Mouse (Mus musculus) ES-CJ7 (cell line): ENCODE measurements around the gene Atg7.
"Not testable (repeated sequence)": the region's sequence is repeated elsewhere in the genome, so short reads cannot be mapped to it uniquely, and the experiment has no call there.

Experiments used
- DNase-seq: peaks from one replicate; pipeline ENCODE4 v3.0.0; 2011; ENCODE audit warnings: low read depth, low spot score

Atg7 gene

DNA sequence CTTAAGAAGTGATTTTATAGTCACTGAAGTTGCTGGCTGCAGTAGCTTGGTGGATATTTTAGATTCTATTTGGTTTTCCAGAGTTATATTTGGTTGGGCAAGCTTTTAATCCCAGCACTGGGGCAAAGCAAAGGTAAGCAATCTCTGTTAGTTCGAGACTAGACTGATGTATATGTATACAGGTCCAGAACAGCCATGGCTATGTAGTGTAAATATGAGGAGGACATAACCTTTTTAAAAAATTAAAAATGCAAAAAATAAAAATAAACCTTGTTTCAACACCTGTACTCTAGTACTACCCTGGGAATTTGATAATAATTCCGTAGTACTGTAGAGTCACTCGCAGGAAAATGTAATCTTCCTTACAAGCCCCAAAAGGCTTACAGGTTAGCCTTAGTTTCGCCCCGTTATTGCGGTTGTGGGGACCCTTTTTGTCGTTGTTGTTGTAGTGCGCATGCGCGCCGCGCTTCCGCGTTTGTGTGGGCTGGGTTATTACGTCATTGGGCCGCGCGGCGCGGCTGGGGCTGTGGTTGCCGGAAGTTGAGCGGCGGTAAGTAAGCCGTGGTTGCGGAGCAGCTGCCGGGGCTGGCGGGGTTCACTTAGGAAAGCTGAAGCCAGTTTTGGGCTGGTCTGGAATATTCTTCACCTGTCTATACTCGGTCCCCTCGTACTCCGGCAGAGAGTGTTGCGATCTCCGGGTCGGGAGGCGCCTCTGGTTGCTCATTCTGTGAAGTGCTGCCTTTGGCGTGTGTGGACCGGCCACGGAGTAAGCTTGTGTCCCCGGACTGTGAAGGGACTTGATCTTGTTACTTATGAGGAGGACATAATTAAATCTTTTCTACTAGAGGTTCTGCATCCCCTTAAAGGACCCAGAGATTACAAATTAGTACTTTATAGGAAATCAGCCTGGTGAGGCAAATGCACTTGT lies at the start of gene Atg7:
Gene Atg7, plus strand, starts transcription at position 497 of the 928 bp plus-strand sequence.
- DNase-seq, result peak; percentile 95

DNA sequence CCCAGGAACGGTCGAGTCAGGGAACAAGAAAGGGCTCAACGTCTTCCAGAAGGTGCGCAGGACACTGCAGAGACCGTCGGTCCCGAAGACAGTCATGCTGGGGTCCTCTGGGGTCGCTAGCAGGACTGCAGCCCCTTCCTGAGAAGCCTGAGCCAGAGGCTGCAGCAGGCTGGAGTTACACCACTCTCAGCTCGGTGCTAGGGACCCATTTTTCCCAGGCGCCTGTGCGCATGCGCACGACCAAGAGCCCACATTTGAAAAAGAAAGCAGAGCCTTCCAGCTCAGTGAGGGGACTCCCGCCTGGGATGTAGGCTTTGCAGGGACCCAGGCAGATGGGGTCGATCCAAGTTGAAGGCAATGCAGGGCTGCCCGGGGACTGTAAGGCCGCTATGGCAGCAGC lies 28.8 kb upstream of the Atg7 start:
- DNase-seq, result not testable (repeated sequence)

DNA sequence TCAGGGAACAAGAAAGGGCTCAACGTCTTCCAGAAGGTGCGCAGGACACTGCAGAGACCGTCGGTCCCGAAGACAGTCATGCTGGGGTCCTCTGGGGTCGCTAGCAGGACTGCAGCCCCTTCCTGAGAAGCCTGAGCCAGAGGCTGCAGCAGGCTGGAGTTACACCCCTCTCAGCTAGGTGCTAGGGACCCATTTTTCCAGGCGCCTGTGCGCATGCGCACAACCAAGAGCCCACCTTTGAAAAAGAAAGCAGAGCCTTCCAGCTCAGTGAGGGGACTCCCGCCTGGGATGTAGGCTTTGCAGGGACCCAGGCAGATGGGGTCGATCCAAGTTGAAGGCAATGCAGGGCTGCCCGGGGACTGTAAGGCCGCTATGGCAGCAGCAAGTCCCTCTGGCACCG lies 9.0 kb upstream of the Atg7 start:
- not testable (repeated sequence) for DNase-seq

DNA sequence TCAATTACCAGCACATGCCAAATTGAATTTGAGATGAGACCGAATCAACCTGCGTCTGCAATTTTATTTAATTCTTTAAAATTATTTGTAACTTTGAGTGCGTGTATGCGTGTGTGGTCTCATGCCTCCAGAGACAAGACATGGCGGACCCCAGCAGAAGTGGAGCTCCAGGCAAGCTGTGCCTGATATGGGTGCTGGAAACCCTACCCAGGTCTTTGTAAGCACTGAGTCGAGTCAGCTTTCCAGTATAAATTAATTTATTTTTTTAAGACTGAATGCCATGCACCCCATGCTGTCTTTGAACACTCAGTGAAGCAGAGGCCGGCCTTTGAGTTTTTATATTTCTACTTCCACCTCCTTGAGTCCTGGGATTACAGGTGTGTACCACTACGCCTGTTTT lies 819 bp downstream of the Atg7 start:
- no peak for DNase-seq

DNA sequence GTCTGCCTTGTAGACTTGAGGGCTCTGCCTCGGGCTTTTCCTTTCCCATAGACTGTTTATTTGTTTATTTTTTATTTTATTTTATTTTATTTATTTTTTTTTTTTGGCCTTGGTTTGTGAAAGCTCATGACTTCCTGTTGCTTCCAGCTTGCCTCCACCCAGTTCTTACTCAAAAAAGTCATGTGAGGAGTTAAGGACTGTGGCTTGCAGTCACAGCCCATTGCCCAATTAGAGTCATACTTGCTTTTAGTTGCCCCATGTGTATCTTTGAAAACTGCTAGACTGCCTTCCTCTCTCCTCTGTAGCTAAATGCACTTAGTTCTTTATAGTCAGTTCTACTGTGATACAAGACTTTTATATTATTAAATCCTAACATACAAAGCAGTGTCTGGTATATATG lies 1.6 kb downstream of the Atg7 start:
- DNase-seq, result no peak

DNA sequence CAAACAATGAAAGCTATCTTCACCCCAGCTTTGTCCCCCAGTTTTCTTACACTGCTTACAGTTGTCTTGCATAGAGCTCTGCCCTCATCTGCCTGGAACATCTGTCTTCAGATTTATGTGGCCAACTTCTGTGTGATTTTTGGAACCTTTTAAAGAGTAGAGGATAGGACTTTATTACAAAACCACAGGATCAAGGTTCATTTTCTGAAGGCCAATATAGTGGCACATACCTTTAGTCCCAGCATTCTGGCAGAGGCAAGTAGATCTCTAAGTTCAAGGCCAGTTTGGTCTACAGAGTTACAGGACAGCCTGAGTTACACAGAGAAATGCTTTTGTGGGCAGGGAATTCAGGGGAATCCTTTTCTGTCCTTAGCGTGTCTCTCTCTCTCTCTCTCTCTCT lies 3.3 kb downstream of the Atg7 start:
- no peak for DNase-seq

DNA sequence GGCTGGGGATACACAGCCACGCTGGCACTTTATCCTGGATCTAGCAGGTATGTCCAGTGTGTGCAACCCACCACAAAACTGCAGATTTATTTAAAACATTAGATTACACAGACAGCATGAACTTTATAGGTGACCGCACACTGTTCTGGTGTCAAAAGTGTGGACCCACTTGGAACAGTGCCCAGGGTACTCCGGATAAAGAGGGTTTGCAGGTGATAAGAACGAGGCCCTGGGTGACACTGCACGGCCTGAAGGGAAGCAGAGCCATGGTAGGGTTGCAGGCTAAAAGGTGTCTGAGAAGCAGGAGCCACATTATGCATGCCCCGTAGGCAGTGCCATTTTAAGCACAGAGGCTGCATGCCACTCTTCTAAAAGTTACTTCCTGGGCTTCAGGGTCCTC lies 4.1 kb downstream of the Atg7 start:
- no peak for DNase-seq

DNA sequence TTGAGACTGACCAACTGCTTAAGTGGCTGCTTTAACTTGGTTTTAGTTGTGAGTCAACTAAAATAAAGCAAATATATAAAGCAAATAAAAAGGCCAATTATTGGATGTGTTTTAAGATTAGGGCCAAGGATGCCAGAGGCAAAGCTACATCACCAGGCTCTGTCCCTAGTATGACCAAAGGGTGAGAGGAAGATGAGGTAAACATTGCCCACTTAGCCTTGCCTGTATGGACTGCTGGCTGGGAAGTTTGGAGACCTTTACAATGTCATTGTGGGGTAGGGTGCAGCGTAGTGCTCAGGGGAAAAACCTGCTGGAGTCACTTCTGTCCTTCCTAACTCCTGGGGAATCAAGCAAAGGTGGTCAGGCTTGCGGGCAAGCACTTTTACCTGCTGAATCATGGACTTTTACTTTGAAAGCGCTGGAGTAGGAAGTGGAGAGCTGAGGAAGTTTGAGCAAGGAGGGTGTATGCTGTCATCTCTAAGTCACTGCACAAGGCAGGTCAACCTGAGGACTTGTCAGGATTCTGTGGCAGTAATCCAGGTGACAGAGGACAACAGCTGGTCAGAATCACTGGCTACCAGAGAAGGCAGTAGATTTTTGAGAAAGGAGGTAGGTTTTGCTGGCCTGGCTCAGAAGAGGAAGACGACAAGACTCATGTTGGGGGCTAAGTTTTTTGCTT lies 5.6 kb downstream of the Atg7 start:
- DNase-seq, result no peak

DNA sequence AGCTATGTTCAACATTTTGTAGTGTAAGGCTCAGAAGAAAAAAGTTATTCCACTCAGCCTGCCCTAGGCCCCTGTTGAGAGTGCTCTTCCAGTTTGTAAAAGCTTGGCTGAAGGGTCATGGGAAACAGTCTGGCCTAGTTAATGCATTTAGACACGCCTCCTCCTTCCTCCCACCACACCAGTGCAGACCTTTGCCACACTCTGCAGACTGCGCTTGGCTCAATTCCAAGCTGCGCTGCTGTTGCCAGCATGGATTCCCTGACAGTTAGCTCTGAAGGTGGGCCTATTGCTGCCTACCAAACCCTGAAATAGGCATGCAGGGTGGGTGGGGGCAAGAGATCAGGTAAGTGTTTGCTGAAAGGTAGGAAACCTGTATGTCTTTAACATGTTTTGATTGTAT lies 9.3 kb downstream of the Atg7 start:
- DNase-seq, result no peak

DNA sequence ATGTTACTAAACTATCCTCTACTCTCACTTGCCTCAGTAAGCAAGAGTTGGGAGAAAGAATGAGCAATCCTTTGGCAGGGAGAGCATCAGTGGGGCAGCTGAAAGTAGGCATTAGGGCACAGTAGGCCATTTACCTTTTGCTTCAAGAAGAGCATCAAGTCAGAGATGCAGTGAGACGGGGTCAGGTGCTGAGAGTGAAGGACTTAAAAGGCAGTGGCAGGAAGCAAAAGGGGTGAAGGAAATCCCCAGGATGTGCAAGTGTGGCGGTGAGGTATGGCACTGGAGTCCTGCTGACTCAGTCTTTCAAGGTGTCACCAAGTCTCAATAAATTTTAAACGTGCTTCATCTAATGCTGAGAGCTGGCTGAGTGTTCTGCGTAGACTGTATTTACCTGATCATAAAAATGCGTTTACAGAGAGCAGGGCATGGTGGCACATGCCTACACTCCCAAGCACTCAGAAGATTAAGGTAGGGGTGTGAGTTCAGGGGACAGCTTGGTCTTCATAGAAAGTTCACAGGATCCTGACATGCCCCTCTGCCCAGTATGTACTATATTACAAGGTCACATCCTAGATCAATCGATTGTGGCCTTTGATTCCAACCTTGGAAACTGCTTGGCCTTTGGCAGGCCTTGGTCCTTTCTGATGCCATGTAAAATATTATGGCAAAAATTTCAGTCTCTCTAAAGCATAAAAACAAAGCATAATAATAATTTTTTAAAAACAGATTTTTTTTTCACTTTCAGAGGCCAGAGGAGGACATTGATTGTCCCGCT lies 14.1 kb downstream of the Atg7 start:
- no peak for DNase-seq

DNA sequence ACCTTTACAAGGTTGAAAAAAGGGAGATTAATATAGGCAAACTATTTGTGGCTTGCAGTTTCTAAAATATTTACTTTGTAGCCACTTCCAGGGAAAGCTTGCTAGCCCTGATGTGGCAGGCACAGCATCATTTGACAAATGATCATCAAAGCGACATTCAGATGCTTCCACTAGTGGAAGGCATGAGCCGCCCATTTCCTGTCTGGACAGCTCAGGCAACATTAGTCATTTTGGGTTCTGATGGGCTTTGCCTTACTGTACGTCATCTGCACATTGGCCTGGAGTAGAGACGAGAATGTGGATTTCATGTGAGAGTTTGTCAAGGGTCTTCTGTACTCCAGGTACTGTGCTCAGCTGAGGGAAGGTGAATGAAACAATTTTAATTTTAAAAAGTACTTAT lies 14.9 kb downstream of the Atg7 start:
- no peak for DNase-seq

DNA sequence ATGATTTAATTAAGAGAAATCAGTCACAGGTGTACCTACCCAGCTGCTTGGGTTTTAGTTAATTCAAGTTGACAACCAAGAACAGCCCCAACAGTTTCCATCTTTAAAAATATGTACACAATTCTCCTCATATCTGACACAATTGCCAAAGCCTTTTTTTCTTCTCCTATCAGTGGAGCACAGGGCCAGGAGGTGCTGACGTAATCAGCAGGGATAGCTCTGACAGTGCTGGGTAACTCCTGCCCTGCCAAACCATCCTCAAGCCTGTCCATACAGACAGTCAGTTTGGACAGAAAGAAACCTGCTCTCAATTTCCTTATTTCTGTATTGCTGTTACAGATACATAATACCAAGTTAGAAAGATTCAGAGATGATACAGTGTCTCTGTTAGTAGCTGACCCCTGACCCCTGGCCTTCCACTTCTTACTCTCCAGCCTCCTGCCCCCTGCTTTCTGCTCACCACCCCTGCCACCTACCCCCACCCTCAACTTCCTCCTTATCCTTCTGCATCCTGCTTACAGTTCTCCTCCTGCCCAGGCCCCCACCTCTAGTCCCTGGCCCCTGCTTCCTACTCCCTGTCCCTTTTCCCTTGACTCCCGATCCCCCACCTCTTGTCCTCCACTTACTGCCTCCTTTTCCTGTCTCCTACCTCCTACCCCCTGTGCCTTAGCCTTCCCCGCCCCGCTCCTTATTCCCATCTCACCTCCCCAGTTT lies 16.5 kb downstream of the Atg7 start:
- no peak for DNase-seq

DNA sequence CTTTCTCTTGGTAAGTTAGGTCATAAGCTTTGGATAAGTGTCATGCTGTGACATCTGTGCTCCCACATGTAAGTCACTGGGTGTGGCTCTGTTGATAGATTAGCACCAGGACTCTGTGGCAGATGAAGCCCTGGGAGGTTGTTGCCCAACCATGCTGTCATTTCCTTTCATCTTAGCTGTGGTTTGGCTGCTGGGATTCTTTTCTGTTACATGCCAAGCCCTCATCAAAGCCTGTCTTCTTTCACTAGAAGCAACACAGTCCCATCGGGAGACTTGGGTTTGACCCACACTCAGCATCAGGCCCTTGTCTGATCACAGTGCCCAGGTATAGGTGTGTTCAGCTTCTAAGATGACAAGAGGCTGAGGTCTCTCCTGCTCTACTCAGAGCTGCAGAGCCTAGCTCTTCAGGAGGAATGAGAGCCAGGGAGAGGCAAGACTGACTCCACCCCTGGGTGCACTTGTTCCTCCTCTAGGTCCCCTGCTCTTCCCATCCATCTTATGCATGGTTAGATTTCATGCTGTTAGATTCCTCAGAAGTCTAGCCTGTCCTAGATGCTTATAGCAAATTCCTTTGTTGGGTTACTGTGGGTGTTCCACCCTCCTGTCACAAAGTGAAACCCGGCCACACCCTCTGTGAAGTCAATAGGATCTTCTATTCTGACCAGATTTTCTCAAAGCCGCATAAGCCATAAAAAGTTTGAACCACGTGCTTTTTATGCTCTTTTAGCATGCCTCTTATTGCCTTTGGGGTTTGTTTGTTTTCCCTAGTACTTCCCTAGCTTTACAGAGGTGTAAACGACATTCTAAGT lies 17.3 kb downstream of the Atg7 start:
- DNase-seq, result no peak

DNA sequence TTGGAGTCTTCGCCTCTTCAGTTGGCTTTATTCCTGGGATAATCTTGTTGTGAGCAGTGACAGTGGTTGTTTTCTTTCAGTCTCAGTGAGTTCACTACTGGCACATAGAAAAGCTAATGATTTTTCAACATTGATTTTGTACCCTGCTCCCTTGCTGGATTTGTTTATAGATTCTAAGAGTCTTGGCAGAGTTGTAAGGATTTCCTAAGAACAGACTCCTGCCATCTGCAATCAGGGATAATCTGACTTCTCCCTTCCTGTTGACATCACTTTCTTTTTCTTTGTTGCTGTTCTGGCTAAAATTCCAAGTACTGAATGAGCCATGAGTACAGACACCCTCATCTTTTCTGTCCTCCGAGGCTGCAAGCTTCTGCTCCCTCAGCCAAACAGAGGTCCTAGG lies 20.8 kb downstream of the Atg7 start:
- no peak for DNase-seq

DNA sequence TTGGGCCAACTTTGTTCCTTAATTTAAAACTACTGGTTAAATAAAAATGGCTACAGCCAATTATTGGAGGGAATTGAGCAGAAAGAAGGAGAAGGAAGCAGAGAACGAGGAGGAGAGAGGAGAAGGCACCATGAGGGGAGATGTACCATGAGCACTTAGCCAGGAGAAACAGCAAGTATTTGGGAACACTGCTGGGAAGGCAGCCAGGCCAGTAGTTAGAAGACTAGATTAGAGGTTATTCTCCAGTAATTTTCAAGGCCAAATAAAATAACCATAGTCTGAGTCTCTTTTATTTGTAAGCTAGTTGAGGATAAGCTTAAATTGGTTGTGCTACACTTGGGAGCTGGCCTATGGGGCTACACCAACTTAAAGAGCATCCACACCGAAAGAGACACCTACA lies 21.8 kb downstream of the Atg7 start:
- no peak for DNase-seq

DNA sequence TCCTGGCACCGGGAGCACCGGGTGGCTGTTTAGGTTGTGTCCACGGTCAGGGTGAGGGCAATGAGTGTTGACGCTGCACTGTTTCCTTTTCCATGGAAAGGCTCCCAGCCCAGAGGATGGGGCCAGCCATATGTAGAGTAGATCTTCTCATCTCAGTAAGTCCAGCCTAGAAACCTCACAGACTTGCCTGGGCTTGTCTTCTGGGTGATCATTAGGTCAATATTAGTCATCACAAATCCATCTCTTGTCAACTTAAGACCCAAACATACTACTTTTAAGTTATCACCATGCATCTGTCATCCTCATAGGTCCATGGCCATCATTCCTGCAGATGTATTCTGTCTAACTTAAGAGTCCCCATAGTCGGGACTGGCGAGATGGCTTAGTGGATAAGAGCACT lies 24.6 kb downstream of the Atg7 start:
- DNase-seq, result no peak

DNA sequence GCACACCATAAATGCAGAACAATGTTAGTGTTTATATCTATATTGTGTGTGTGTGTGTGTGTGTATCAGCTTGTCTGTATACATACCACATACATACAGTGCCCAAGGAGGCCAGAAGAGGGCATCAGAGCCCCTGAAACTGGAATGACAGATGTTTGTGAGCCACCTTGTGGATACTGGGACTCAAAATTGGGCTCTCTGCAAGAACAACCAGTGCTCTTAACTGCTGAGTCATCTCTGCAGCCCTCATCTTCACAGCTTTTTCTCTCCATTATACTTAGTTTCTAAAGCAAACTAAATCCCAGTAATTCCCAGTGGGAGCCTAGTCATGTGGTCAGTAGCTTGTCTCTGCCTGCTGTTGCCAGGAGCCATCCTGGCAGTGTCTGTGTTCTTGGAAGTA lies 31.9 kb downstream of the Atg7 start:
- peak; percentile 62 for DNase-seq

DNA sequence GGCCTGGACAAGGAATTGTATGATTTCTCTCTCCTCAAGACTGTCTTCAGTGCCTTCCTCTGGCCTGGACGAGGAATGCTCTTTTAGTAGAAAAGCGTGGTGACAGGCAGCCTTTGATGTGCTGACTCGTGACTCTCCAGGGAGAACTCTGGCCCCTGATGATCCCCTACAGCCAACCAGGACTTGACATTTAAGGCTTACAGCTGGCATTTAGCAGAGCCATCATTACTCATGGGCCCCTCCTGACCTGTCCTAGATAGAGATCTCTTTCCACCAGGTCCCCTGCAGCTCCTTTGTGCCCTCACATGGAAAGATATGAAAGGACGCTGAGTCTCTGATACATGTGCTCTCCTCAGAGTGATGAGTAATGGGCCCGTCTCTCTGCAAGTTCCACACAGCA lies 33.2 kb downstream of the Atg7 start:
- DNase-seq, result no peak

DNA sequence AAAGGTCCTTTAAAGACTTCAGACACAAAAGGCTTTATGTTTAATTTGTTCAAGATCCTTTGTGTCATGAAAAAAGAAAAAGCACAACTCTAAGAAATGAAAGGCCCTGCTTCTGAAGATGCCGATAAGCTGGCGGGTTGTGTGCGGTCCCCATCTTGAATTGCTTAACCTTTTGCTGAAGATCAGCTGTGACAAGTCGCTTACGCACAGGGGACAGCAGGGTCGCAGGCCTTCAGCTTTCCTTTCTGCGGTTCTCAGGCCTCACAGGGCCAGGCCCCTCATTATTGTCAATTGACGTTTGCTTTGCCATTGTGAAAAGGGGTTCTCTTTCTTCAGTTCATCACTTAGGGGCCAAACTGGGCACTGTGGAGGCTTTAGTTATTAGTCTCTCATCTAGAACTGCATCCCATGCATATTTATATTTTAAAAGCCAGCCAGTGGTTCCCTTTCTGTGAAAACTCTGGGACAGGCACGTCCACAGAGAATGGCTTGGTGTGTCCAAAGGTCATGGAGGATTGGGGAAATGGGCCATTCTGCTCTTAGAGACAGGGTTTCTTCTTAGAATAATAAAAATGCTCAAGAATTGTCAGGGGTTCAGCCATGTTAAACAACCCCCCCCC lies 39.3 kb downstream of the Atg7 start:
- no peak for DNase-seq

DNA sequence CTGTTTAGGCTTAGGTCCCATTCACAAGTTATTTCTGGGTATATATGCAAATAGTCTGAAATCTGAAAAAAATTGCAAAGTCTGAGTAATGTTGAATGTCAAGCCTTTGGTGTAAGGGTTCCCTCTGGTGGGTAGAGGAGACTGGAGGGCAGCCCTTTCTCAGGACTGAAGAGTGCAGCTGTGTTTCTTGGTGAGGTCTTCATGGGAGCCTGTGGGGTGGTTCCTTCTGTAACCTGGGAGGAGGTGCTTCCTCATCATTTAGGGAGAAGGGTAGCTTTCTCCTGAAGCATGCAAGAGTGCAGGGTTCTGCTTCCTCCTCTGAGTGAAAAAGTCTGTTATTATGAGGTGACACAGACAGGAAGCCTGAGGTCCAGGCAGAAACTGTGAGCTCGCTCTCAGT lies 40.8 kb downstream of the Atg7 start:
- DNase-seq, result no peak
